Mouse (Mus musculus): ENCODE measurements at regions not wholly inside any gene's neighbourhood (a gene's known extent, or its start where the extent isn't known, plus 50 kb on each side); places are given as distances from the start of the nearest gene placed in this dataset.

DNA sequence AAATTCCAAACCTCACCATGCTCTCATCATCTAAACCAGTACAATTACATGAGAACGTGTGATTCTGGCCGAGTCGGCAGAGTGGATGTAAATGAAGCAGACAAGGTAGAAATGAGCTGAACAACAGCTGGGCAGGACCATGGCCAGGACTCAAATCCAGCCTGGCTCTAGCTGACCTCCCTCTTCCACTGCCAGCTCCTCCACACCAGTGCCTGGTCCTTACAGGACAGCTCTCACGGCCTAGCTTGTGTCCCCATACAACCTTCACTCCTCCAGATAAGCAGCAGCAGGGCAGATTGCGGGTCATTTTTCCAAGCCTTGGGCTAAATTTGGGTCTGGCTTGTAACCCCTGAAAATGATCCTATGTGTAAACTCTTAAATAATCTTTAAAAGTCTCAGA is 182.4 kb downstream of the Mylk4 start:
- WGBS, result 93% methylated on average over 5 of the region's 5 CpGs
- Histone ChIP-seq H3K4me2 (ENCODE audit: low read length) (no peak overlapping the region), H3K9me3 (ENCODE audit: control insufficient read depth, low read length) (no peaks in the 10 kb centered on the region), H3K27ac (ENCODE audit: low read length) (no peak overlapping the region), H3K27me3 (replicated peaks; ENCODE audit: control insufficient read depth, insufficient read depth, low read length) (no peaks in the 10 kb centered on the region), H3K4me3 (replicated peaks; ENCODE audit: low read length) (no peak overlapping the region), H3K36me3 (ENCODE audit: control insufficient read depth, insufficient read depth) (no peaks in the 10 kb centered on the region), H3K4me1 (replicated peaks; ENCODE audit: control insufficient read depth, insufficient read depth, low read length) (no peaks in the 10 kb centered on the region), H3K9ac (replicated peaks; ENCODE audit: low read depth, low read length) (no peak overlapping the region)
- ATAC-seq, result no peak

DNA sequence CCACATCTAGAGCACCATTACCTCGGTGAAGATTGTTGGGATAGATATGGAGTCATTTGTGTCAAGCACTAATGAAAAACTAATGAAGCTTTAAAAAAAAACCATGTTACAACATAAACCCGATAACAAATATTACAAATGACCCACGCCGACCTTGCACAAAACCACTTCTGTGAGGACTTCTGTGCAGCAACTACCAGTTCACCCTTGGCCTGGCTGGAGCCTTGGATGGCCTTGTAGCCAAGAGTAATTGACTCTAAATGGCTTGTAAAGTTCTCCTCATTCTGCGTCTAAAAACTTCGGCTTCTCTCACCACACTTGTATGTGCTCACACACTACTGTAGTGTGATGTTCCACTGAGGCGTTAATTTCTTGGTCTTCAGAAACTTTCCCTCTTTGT is 190.1 kb downstream of the Mylk4 start:
- 94% methylated on average over 7 of the region's 7 CpGs for WGBS
- no peak overlapping the region for H3K4me3 ChIP-seq (replicated peaks; ENCODE audit: low read length)
- ATAC-seq, result no peak

GRCm38 (mm10) chr13:32593131-32593530 is 190.6 kb downstream of the Mylk4 start:
- Histone ChIP-seq H3K4me2 (ENCODE audit: low read length) (no peak overlapping the region), H3K27ac (ENCODE audit: low read length) (no peak overlapping the region), H3K27me3 (replicated peaks; ENCODE audit: control insufficient read depth, insufficient read depth, low read length) (no peaks in the 10 kb centered on the region), H3K4me3 (replicated peaks; ENCODE audit: low read length) (no peak overlapping the region), H3K9ac (replicated peaks; ENCODE audit: low read depth, low read length) (no peak overlapping the region), H3K4me1 (replicated peaks; ENCODE audit: control insufficient read depth, insufficient read depth, low read length) (no peaks in the 10 kb centered on the region), H3K9me3 (ENCODE audit: control insufficient read depth, low read length) (no peaks in the 10 kb centered on the region), H3K36me3 (ENCODE audit: control insufficient read depth, insufficient read depth) (no peaks in the 10 kb centered on the region)
- no peak for ATAC-seq
- 94% methylated on average over 5 of the region's 5 CpGs for WGBS

More for the DNA sequence above, 190.1 kb downstream of the Mylk4 start:
- Histone ChIP-seq H3K4me2 (ENCODE audit: low read length) (no peak overlapping the region), H3K9ac (replicated peaks; ENCODE audit: low read depth, low read length) (no peak overlapping the region), H3K27ac (ENCODE audit: low read length) (no peak overlapping the region), H3K9me3 (ENCODE audit: control insufficient read depth, low read length) (no peaks in the 10 kb centered on the region), H3K36me3 (ENCODE audit: control insufficient read depth, insufficient read depth) (no peaks in the 10 kb centered on the region), H3K27me3 (replicated peaks; ENCODE audit: control insufficient read depth, insufficient read depth, low read length) (no peaks in the 10 kb centered on the region), H3K4me1 (replicated peaks; ENCODE audit: control insufficient read depth, insufficient read depth, low read length) (no peaks in the 10 kb centered on the region)

DNA sequence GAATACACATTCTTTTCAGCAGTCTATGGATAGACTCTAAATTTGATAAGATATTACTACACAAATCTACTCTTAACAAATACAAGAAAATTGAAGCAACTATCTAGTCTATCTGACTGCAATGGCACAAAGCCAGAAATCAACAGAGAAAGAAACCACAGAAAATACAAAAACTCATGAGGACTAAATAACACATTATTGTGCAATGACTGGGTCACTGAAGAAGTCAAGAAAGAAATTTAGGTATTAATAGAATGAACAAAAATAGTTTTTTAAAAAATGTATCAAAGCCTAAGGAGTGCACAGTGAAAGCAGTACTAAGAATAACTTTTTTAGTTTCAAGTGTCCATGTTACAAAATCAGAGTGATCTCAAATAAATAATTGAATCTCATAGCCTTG is 202.2 kb downstream of the Mylk4 start:
- Histone ChIP-seq H3K4me3 (replicated peaks; ENCODE audit: low read length) (no peak overlapping the region), H3K27me3 (replicated peaks; ENCODE audit: control insufficient read depth, insufficient read depth, low read length) (no peaks in the 10 kb centered on the region), H3K9ac (replicated peaks; ENCODE audit: low read depth, low read length) (no peak overlapping the region), H3K4me1 (replicated peaks; ENCODE audit: control insufficient read depth, insufficient read depth, low read length) (no peaks in the 10 kb centered on the region), H3K9me3 (ENCODE audit: control insufficient read depth, low read length) (no peaks in the 10 kb centered on the region), H3K36me3 (ENCODE audit: control insufficient read depth, insufficient read depth) (no peaks in the 10 kb centered on the region), H3K4me2 (ENCODE audit: low read length) (no peak overlapping the region), H3K27ac (ENCODE audit: low read length) (no peak overlapping the region)
- ATAC-seq, result no peak

DNA sequence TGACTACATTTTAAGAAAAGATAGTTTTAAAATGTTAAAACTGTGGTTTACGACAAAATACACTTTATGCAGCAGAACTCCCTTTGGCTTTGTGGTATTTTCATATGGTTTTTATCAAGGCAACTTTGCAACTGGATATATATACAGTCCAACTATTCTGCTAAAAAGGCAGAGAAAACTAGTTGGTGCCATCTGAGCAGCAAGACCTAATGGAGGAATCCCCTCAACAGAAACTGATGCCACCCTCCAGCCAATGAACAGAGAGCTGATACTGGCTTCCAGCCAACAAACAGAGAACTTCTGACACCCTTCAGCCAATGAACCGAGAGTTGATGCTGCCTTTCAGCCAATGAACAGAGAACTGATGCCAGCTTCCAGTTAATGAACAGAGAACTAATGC is 215.9 kb downstream of the Mylk4 start:
- H3K4me3 ChIP-seq (replicated peaks; ENCODE audit: low read length), result no peak overlapping the region
- 77% methylated on average over 2 of the region's 2 CpGs for WGBS
- no peak overlapping the region for H3K9ac ChIP-seq (replicated peaks; ENCODE audit: low read depth, low read length)
- no peak for ATAC-seq
- H3K4me2 ChIP-seq (ENCODE audit: low read length), result no peak overlapping the region
- H3K9me3 ChIP-seq (ENCODE audit: control insufficient read depth, low read length), result no peaks in the 10 kb centered on the region
- H3K4me1 ChIP-seq (replicated peaks; ENCODE audit: control insufficient read depth, insufficient read depth, low read length), result no peaks in the 10 kb centered on the region
- no peaks in the 10 kb centered on the region for H3K27me3 ChIP-seq (replicated peaks; ENCODE audit: control insufficient read depth, insufficient read depth, low read length)
- no peaks in the 10 kb centered on the region for H3K36me3 ChIP-seq (ENCODE audit: control insufficient read depth, insufficient read depth)
- H3K27ac ChIP-seq (ENCODE audit: low read length), result no peak overlapping the region

DNA sequence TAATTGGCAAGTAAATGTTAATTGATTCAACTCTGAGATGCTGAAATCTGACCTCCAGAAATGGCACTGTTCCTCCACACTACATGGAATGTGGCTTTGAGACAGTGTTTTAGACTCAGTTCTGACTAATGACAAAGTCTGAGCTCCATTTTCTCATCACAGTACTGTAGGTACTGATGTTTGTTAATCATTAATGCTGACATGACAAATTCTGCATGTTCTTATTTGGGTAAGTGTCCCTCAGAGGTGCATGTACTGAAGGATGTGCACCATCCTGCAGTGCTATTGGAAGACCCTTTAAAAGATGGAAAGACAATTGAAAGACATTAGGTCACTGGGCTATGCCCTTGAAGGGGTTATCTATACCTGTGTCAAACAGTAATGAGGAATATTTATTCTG is 222.1 kb upstream of the Gmds start:
- Histone ChIP-seq H3K4me1 (replicated peaks; ENCODE audit: control insufficient read depth, insufficient read depth, low read length) (no peaks in the 10 kb centered on the region), H3K4me3 (replicated peaks; ENCODE audit: low read length) (no peak overlapping the region), H3K27ac (ENCODE audit: low read length) (no peak overlapping the region), H3K9me3 (ENCODE audit: control insufficient read depth, low read length) (no peaks in the 10 kb centered on the region), H3K9ac (replicated peaks; ENCODE audit: low read depth, low read length) (no peak overlapping the region), H3K27me3 (replicated peaks; ENCODE audit: control insufficient read depth, insufficient read depth, low read length) (no peaks in the 10 kb centered on the region), H3K4me2 (ENCODE audit: low read length) (no peak overlapping the region), H3K36me3 (ENCODE audit: control insufficient read depth, insufficient read depth) (no peaks in the 10 kb centered on the region)
- ATAC-seq, result no peak

- H3K9ac ChIP-seq (replicated peaks; ENCODE audit: low read depth, low read length), result no peak overlapping the region
- WGBS, result 94% methylated on average over 2 of the region's 2 CpGs
- H3K9me3 ChIP-seq (ENCODE audit: control insufficient read depth, low read length), result no peaks in the 10 kb centered on the region
Measured at GRCm38 (mm10) chr13:32556396-32556795, 217.9 kb upstream of the Gmds start.

DNA sequence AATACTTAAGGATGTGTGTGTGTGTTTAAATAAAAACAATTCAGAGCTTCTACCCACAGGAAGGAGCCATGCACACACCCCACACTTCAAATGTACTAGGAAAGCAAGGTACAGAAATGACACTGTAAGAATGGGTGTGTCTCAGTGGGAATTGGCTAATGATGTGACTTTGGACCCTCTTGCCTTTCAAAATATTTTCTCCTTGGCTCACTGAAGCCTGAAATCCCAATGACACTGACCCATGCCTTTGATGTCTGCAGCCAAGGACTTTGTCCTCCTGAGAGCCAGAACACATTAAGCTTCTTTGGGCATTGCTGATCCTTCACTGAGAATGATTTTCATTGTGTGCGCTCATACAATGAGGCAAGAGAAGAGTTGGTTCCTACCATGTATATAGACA is 216.5 kb upstream of the Gmds start:
- WGBS, result 89% methylated on average over 1 of the region's 1 CpGs
- ATAC-seq, result no peak
- H3K4me3 ChIP-seq (replicated peaks; ENCODE audit: low read length), result no peak overlapping the region

More at GRCm38 (mm10) chr13:32556396-32556795, 217.9 kb upstream of the Gmds start:
- Histone ChIP-seq H3K27ac (ENCODE audit: low read length) (no peak overlapping the region), H3K4me2 (ENCODE audit: low read length) (no peak overlapping the region), H3K4me1 (replicated peaks; ENCODE audit: control insufficient read depth, insufficient read depth, low read length) (no peaks in the 10 kb centered on the region), H3K4me3 (replicated peaks; ENCODE audit: low read length) (no peak overlapping the region), H3K27me3 (replicated peaks; ENCODE audit: control insufficient read depth, insufficient read depth, low read length) (no peaks in the 10 kb centered on the region), H3K36me3 (ENCODE audit: control insufficient read depth, insufficient read depth) (no peaks in the 10 kb centered on the region)
- ATAC-seq, result no peak

GRCm38 (mm10) chr13:32554601-32555000 is 216.1 kb upstream of the Gmds start:
- no peak overlapping the region for H3K9ac ChIP-seq (replicated peaks; ENCODE audit: low read depth, low read length)
- no peak overlapping the region for H3K4me2 ChIP-seq (ENCODE audit: low read length)
- no peak overlapping the region for H3K27ac ChIP-seq (ENCODE audit: low read length)
- H3K27me3 ChIP-seq (replicated peaks; ENCODE audit: control insufficient read depth, insufficient read depth, low read length), result no peaks in the 10 kb centered on the region
- no peak for ATAC-seq
- H3K36me3 ChIP-seq (ENCODE audit: control insufficient read depth, insufficient read depth), result no peaks in the 10 kb centered on the region
- WGBS, result 94% methylated on average over 3 of the region's 3 CpGs
- no peaks in the 10 kb centered on the region for H3K4me1 ChIP-seq (replicated peaks; ENCODE audit: control insufficient read depth, insufficient read depth, low read length)
- H3K9me3 ChIP-seq (ENCODE audit: control insufficient read depth, low read length), result no peaks in the 10 kb centered on the region
- no peak overlapping the region for H3K4me3 ChIP-seq (replicated peaks; ENCODE audit: low read length)

More for the DNA sequence above, 216.5 kb upstream of the Gmds start:
- no peaks in the 10 kb centered on the region for H3K36me3 ChIP-seq (ENCODE audit: control insufficient read depth, insufficient read depth)
- no peaks in the 10 kb centered on the region for H3K9me3 ChIP-seq (ENCODE audit: control insufficient read depth, low read length)
- no peak overlapping the region for H3K9ac ChIP-seq (replicated peaks; ENCODE audit: low read depth, low read length)
- H3K4me2 ChIP-seq (ENCODE audit: low read length), result no peak overlapping the region
- H3K27ac ChIP-seq (ENCODE audit: low read length), result no peak overlapping the region
- no peaks in the 10 kb centered on the region for H3K4me1 ChIP-seq (replicated peaks; ENCODE audit: control insufficient read depth, insufficient read depth, low read length)
- H3K27me3 ChIP-seq (replicated peaks; ENCODE audit: control insufficient read depth, insufficient read depth, low read length), result no peaks in the 10 kb centered on the region

DNA sequence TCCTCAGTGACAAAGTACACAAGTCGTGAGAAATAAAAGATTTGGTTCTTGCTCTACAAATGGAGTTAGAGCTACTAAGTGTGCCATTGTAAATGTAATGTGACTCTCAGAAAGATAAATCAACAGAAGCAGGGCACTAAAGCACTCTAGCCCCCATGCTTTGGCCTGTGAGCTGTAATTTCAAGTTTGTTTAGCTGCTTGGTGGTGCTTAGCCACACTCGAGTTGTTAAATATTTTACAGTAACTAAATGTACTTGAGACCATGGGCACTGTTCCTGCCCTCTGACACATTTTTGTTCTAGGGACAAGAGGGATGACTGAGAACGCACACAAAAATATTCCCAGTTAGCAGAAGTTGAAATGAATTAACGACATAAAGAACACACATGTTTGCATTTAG is 214.6 kb upstream of the Gmds start:
- no peak overlapping the region for H3K27ac ChIP-seq (ENCODE audit: low read length)
- ATAC-seq, result no peak
- no peaks in the 10 kb centered on the region for H3K36me3 ChIP-seq (ENCODE audit: control insufficient read depth, insufficient read depth)
- no peaks in the 10 kb centered on the region for H3K27me3 ChIP-seq (replicated peaks; ENCODE audit: control insufficient read depth, insufficient read depth, low read length)
- WGBS, result 79% methylated on average over 4 of the region's 4 CpGs
- H3K9ac ChIP-seq (replicated peaks; ENCODE audit: low read depth, low read length), result no peak overlapping the region
- H3K4me1 ChIP-seq (replicated peaks; ENCODE audit: control insufficient read depth, insufficient read depth, low read length), result no peaks in the 10 kb centered on the region
- H3K9me3 ChIP-seq (ENCODE audit: control insufficient read depth, low read length), result no peaks in the 10 kb centered on the region
- H3K4me3 ChIP-seq (replicated peaks; ENCODE audit: low read length), result no peak overlapping the region
- no peak overlapping the region for H3K4me2 ChIP-seq (ENCODE audit: low read length)

All from forebrain, embryonic 16.5 days (tissue).